Mouse (Mus musculus): ENCODE results near the gene Dpp6. TPM values are rescaled to one million over a fixed set of nuclear protein-coding genes. Genes with fewer than 3 reads are reported as not detected.

Gene Dpp6
- polyA plus RNA-seq, 1 experiment: 0.73 TPM

- no peak for DNase-seq (ENCODE audit: low spot score)
These were observed 558.8 kb downstream of the Dpp6 start for GRCm38 (mm10) chr5:27375841-27376240.

- no peak for DNase-seq (ENCODE audit: low spot score)
These were observed 563.8 kb downstream of the Dpp6 start for GRCm38 (mm10) chr5:27380656-27381385.

GRCm38 (mm10) chr5:27398371-27398770, 581.4 kb downstream of the Dpp6 start:
- no peak for DNase-seq (ENCODE audit: low spot score)

- DNase-seq (ENCODE audit: low spot score): no peak
These were observed 582.1 kb downstream of the Dpp6 start for GRCm38 (mm10) chr5:27399111-27399510.

- no peak for DNase-seq (ENCODE audit: low spot score)
These were observed 585.6 kb downstream of the Dpp6 start for GRCm38 (mm10) chr5:27402616-27403015.

GRCm38 (mm10) chr5:27408854-27409253, 591.9 kb downstream of the Dpp6 start:
- no peak for DNase-seq (ENCODE audit: low spot score)

GRCm38 (mm10) chr5:27413023-27413422, 596.0 kb downstream of the Dpp6 start:
- no peak for DNase-seq (ENCODE audit: low spot score)

- DNase-seq (ENCODE audit: low spot score): no peak
These were observed 598.5 kb downstream of the Dpp6 start for GRCm38 (mm10) chr5:27415518-27415917.

- no peak for DNase-seq (ENCODE audit: low spot score)
These were observed 599.6 kb downstream of the Dpp6 start for GRCm38 (mm10) chr5:27416571-27416970.

GRCm38 (mm10) chr5:27417398-27417797, 600.4 kb downstream of the Dpp6 start:
- no peak for DNase-seq (ENCODE audit: low spot score)

- DNase-seq (ENCODE audit: low spot score): no peak
These were observed 601.9 kb downstream of the Dpp6 start for GRCm38 (mm10) chr5:27418856-27419255.

GRCm38 (mm10) chr5:27421090-27421635, 604.2 kb downstream of the Dpp6 start:
- no peak for DNase-seq (ENCODE audit: low spot score)

- no peak for DNase-seq (ENCODE audit: low spot score)
These were observed 606.8 kb downstream of the Dpp6 start for GRCm38 (mm10) chr5:27423766-27424165.

GRCm38 (mm10) chr5:27424484-27425080, 607.6 kb downstream of the Dpp6 start:
- DNase-seq (ENCODE audit: low spot score): no peak

GRCm38 (mm10) chr5:27426200-27426599, 609.2 kb downstream of the Dpp6 start:
- no peak for DNase-seq (ENCODE audit: low spot score)

GRCm38 (mm10) chr5:27433584-27433983, 616.6 kb downstream of the Dpp6 start:
- DNase-seq (ENCODE audit: low spot score): no peak

- no peak for DNase-seq (ENCODE audit: low spot score)
These were observed 636.3 kb downstream of the Dpp6 start for GRCm38 (mm10) chr5:27453201-27453845.

GRCm38 (mm10) chr5:27454386-27454785, 637.4 kb downstream of the Dpp6 start:
- DNase-seq (ENCODE audit: low spot score): no peak

- DNase-seq (ENCODE audit: low spot score): no peak
These were observed 640.0 kb downstream of the Dpp6 start for GRCm38 (mm10) chr5:27456981-27457380.

- no peak for DNase-seq (ENCODE audit: low spot score)
These were observed 640.7 kb downstream of the Dpp6 start for GRCm38 (mm10) chr5:27457686-27458085.

- DNase-seq (ENCODE audit: low spot score): no peak
These were observed 658.0 kb downstream of the Dpp6 start for GRCm38 (mm10) chr5:27474964-27475465.

- DNase-seq (ENCODE audit: low spot score): no peak
These were observed 664.7 kb downstream of the Dpp6 start for GRCm38 (mm10) chr5:27481706-27482105.

- no peak for DNase-seq (ENCODE audit: low spot score)
These were observed 669.1 kb downstream of the Dpp6 start for GRCm38 (mm10) chr5:27486138-27486537.

All from urinary bladder, adult 2 months (tissue).